Mouse (Mus musculus): ENCODE measurements around the gene Xpo5. TPM values are rescaled to one million over a fixed set of nuclear protein-coding genes. Genes with fewer than 3 reads are reported as not detected.
A peak's percentile ranks its signal among the peaks of the same experiment; 100 is the strongest.

The Xpo5 gene
- total and polyA plus RNA-seq, 3 experiments = 47.5 to 93.4 (median 82.7) TPM

- TF ChIP-seq ETS1 (IDR thresholded peaks at IDR 0.05; ENCODE audit: low read depth, low read length) (no peak), MXI1 (IDR thresholded peaks at IDR 0.05; ENCODE audit: low read depth, low read length) (no peak), BHLHE40 (IDR thresholded peaks at IDR 0.05; ENCODE audit: borderline replicate concordance, low read depth, low read length) (no peak)
Observed at GRCm38 (mm10) chr17:46182273-46182672, 20.3 kb upstream of the Xpo5 start (continued).

- Histone ChIP-seq H3K36me3 (ENCODE audit: control insufficient read depth in 1 of 2, insufficient read depth in 2 of 2, low read length in 2 of 2) (peaks cover 1 to 37% of the 10 kb centered on the region in 2 experiments; a peak in 3 of 4 replicates), H3K9ac (ENCODE audit: control insufficient read depth, low read depth, low read length, poor library complexity, severe bottlenecking) (no peak overlapping the region), H3K9me3 (replicated peaks; ENCODE audit: insufficient read depth, low read length) (no peaks in the 10 kb centered on the region), H3K79me2 (ENCODE audit: control insufficient read depth, insufficient read depth, low read length, poor library complexity) (no peaks in the 10 kb centered on the region), H3K4me3 (ENCODE audit: control insufficient read depth in 1 of 2, insufficient read depth in 1 of 2, low read depth in 2 of 2, low read length in 2 of 2) (no peak overlapping the region), H3K4me1 (ENCODE audit: control insufficient read depth in 1 of 2, insufficient read depth in 2 of 2, low read length in 2 of 2) (no peaks in the 10 kb centered on the region), H3K27me3 (ENCODE audit: control insufficient read depth in 1 of 2, insufficient read depth in 2 of 2, low read length in 2 of 2) (no peaks in the 10 kb centered on the region), H3K27ac (ENCODE audit: control insufficient read depth, low read depth, low read length) (no peak overlapping the region)
- no peak for TF ChIP-seq JUND (IDR thresholded peaks at IDR 0.05; ENCODE audit: low read depth, low read length)
- DNase-seq (ENCODE audit: low read depth, low spot score) = no peak
Observed at GRCm38 (mm10) chr17:46188829-46189228, 13.8 kb upstream of the Xpo5 start.

- no peaks in the 10 kb centered on the region for H3K9me3 ChIP-seq (replicated peaks; ENCODE audit: insufficient read depth, low read length)
- TF ChIP-seq BHLHE40 (IDR thresholded peaks at IDR 0.05; ENCODE audit: borderline replicate concordance, low read depth, low read length) (no peak), ZKSCAN1 (IDR thresholded peaks at IDR 0.05; ENCODE audit: low read depth, low read length) (no peak), TBP (IDR thresholded peaks at IDR 0.05; ENCODE audit: low read depth, low read length) (0 out of 2 replicates have a peak, but pooled peaks have one; percentile 48), MEF2A (IDR thresholded peaks at IDR 0.05; ENCODE audit: extremely low read depth, insufficient replicate concordance, low read depth, low read length, poor library complexity, severe bottlenecking) (no peak), SIN3A (IDR thresholded peaks at IDR 0.05; ENCODE audit: low read length) (no peak), MAX (IDR thresholded peaks at IDR 0.05; ENCODE audit: low read length) (no peak), GATA1 (IDR thresholded peaks at IDR 0.05; ENCODE audit: low read depth, low read length) (no peak), ZMIZ1 (IDR thresholded peaks at IDR 0.05; ENCODE audit: low read depth, low read length) (no peak), POLR2A (IDR thresholded peaks at IDR 0.05; ENCODE audit: control insufficient read depth in 1 of 2, insufficient read depth in 1 of 2, low read depth in 1 of 2, low read length in 2 of 2, poor library complexity in 1 of 2) (0 out of 4 replicates have a peak, but pooled peaks of 1 of the 2 experiments have one; percentile 19), RCOR1 (IDR thresholded peaks at IDR 0.05; ENCODE audit: low read depth, low read length) (no peak)
- H3K4me1 ChIP-seq (ENCODE audit: control insufficient read depth in 1 of 2, insufficient read depth in 2 of 2, low read length in 2 of 2) = peaks cover 7 to 8% of the 10 kb centered on the region in 2 experiments; a peak in 3 of 4 replicates
- peaks cover 9 to 19% of the 10 kb centered on the region in 2 experiments for H3K36me3 ChIP-seq (ENCODE audit: control insufficient read depth in 1 of 2, insufficient read depth in 2 of 2, low read length in 2 of 2)
- peaks cover 45% of the 10 kb centered on the region for H3K79me2 ChIP-seq (ENCODE audit: control insufficient read depth, insufficient read depth, low read length, poor library complexity)
- peak overlapping the region; percentile 78 for H3K9ac ChIP-seq (ENCODE audit: control insufficient read depth, low read depth, low read length, poor library complexity, severe bottlenecking)
- peak overlapping the region; percentile 21 to 71; a peak in 3 of 4 replicates for H3K4me3 ChIP-seq (ENCODE audit: control insufficient read depth in 1 of 2, insufficient read depth in 1 of 2, low read depth in 2 of 2, low read length in 2 of 2)
- no peaks in the 10 kb centered on the region for H3K27me3 ChIP-seq (ENCODE audit: control insufficient read depth in 1 of 2, insufficient read depth in 2 of 2, low read length in 2 of 2)
- peak; percentile 77 for DNase-seq (ENCODE audit: low read depth, low spot score)
- no peak overlapping the region for H3K27ac ChIP-seq (ENCODE audit: control insufficient read depth, low read depth, low read length)
Observed at GRCm38 (mm10) chr17:46201151-46201550, 1.4 kb upstream of the Xpo5 start.

Measured in MEL (cell line).